Mouse (Mus musculus): ENCODE measurements around the gene Trafd1.
"Not testable (repeated sequence)": the region's sequence is repeated elsewhere in the genome, so short reads cannot be mapped to it uniquely, and the experiment has no call there.

Gene Trafd1

GRCm38 (mm10) chr5:121330154-121330816 is 55.1 kb downstream of the Trafd1 start:
- not testable (repeated sequence) for DNase-seq (ENCODE audit: low spot score)

GRCm38 (mm10) chr5:121329333-121330058 is 55.9 kb downstream of the Trafd1 start:
- no peak for DNase-seq (ENCODE audit: low spot score)

- DNase-seq (ENCODE audit: low spot score): no peak
These were observed 59.2 kb downstream of the Trafd1 start for GRCm38 (mm10) chr5:121326079-121326805.
